Mouse (Mus musculus): ENCODE measurements around the gene Mgst2. TPM values are rescaled to one million over a fixed set of nuclear protein-coding genes. Genes with fewer than 3 reads are reported as not detected.

The Mgst2 gene
- polyA plus RNA-seq, 1 experiment from 2014 or later = 1.9 TPM

- H3K27me3 ChIP-seq (ENCODE audit: insufficient read depth, low read length) = no peaks in the 10 kb centered on the region
- peaks cover 19% of the 10 kb centered on the region for H3K4me1 ChIP-seq (ENCODE audit: insufficient read depth)
- ATAC-seq (ENCODE audit: insufficient read depth) = no peak
- no peaks in the 10 kb centered on the region for H3K9me3 ChIP-seq (ENCODE audit: low read depth, low read length)
- 43% methylated on average over 1 of the region's 1 CpGs for WGBS
- H3K36me3 ChIP-seq (ENCODE audit: insufficient read depth) = no peaks in the 10 kb centered on the region
- no peak for TF ChIP-seq CTCF (IDR thresholded peaks at IDR 0.05; ENCODE audit: low read depth)
- DNase-seq = no peak
- no peak overlapping the region for H3K4me3 ChIP-seq (ENCODE audit: low read depth, low read length)
- no peak overlapping the region for H3K4me2 ChIP-seq
- H3K27ac ChIP-seq (ENCODE audit: low read depth) = peak overlapping the region; percentile 48
- H3K9ac ChIP-seq = no peak overlapping the region
These were observed 59.8 kb downstream of the Mgst2 start for GRCm38 (mm10) chr3:51719982-51720381.

- Histone ChIP-seq H3K4me1 (ENCODE audit: insufficient read depth) (peaks cover 15% of the 10 kb centered on the region; the same call in 1 of the 2 replicates), H3K9ac (no peak overlapping the region), H3K9me3 (ENCODE audit: low read depth, low read length) (no peaks in the 10 kb centered on the region), H3K27ac (ENCODE audit: low read depth) (no peak overlapping the region; the same call in 1 of the 2 replicates), H3K36me3 (ENCODE audit: insufficient read depth) (no peaks in the 10 kb centered on the region), H3K4me2 (no peak overlapping the region), H3K27me3 (ENCODE audit: insufficient read depth, low read length) (no peaks in the 10 kb centered on the region), H3K4me3 (ENCODE audit: low read depth, low read length) (no peak overlapping the region)
- DNase-seq (no peak), ATAC-seq (ENCODE audit: insufficient read depth) (no peak)
- 82% methylated on average over 6 of the region's 6 CpGs for WGBS
- TF ChIP-seq CTCF (IDR thresholded peaks at IDR 0.05; ENCODE audit: low read depth) = no peak
These were observed 66.1 kb downstream of the Mgst2 start for GRCm38 (mm10) chr3:51726257-51726656.

GRCm38 (mm10) chr3:51727487-51727886, 67.3 kb downstream of the Mgst2 start:
- no peaks in the 10 kb centered on the region for H3K9me3 ChIP-seq (ENCODE audit: low read depth, low read length)
- no peaks in the 10 kb centered on the region for H3K27me3 ChIP-seq (ENCODE audit: insufficient read depth, low read length)
- no peak for TF ChIP-seq CTCF (IDR thresholded peaks at IDR 0.05; ENCODE audit: low read depth)
- peaks cover 17% of the 10 kb centered on the region; the same call in 1 of the 2 replicates for H3K4me1 ChIP-seq (ENCODE audit: insufficient read depth)
- H3K4me3 ChIP-seq (ENCODE audit: low read depth, low read length) = no peak overlapping the region
- no peaks in the 10 kb centered on the region for H3K36me3 ChIP-seq (ENCODE audit: insufficient read depth)
- ATAC-seq (ENCODE audit: insufficient read depth) (no peak), DNase-seq (no peak)
- H3K27ac ChIP-seq (ENCODE audit: low read depth) = peak overlapping the region; percentile 68
- no peak overlapping the region for H3K4me2 ChIP-seq
- H3K9ac ChIP-seq = no peak overlapping the region
- 44% methylated on average over 3 of the region's 3 CpGs for WGBS

- no peak overlapping the region for H3K4me3 ChIP-seq (ENCODE audit: low read depth, low read length)
- 0 out of 2 replicates have a peak, but pooled peaks have one; percentile 6 for ATAC-seq (ENCODE audit: insufficient read depth)
- peak overlapping the region; percentile 68 for H3K27ac ChIP-seq (ENCODE audit: low read depth)
- peak overlapping the region; percentile 27 for H3K4me2 ChIP-seq
- DNase-seq = peak; percentile 64
- H3K4me1 ChIP-seq (ENCODE audit: insufficient read depth) = peaks cover 21% of the 10 kb centered on the region; the same call in 1 of the 2 replicates
- 0 out of 2 replicates have a peak overlapping the region, but pooled peaks have one; percentile 6 for H3K9ac ChIP-seq
- no peaks in the 10 kb centered on the region for H3K36me3 ChIP-seq (ENCODE audit: insufficient read depth)
- H3K9me3 ChIP-seq (ENCODE audit: low read depth, low read length) = no peaks in the 10 kb centered on the region
- 25% methylated on average over 8 of the region's 8 CpGs for WGBS
- no peak for TF ChIP-seq CTCF (IDR thresholded peaks at IDR 0.05; ENCODE audit: low read depth)
- no peaks in the 10 kb centered on the region for H3K27me3 ChIP-seq (ENCODE audit: insufficient read depth, low read length)
These were observed 67.8 kb downstream of the Mgst2 start for GRCm38 (mm10) chr3:51727968-51728367.

- no peaks in the 10 kb centered on the region for H3K36me3 ChIP-seq (ENCODE audit: insufficient read depth)
- TF ChIP-seq CTCF (IDR thresholded peaks at IDR 0.05; ENCODE audit: low read depth) = no peak
- H3K9ac ChIP-seq = no peak overlapping the region
- H3K27me3 ChIP-seq (ENCODE audit: insufficient read depth, low read length) = no peaks in the 10 kb centered on the region
- peak overlapping the region; percentile 68 for H3K27ac ChIP-seq (ENCODE audit: low read depth)
- no peaks in the 10 kb centered on the region for H3K9me3 ChIP-seq (ENCODE audit: low read depth, low read length)
- H3K4me1 ChIP-seq (ENCODE audit: insufficient read depth) = peaks cover 21% of the 10 kb centered on the region; the same call in 1 of the 2 replicates
- WGBS = 34% methylated on average over 12 of the region's 12 CpGs
- ATAC-seq (ENCODE audit: insufficient read depth) (peak; percentile 80), DNase-seq (peak; percentile 51)
- peak overlapping the region; percentile 27 for H3K4me2 ChIP-seq
- H3K4me3 ChIP-seq (ENCODE audit: low read depth, low read length) = no peak overlapping the region
These were observed 68.3 kb downstream of the Mgst2 start for GRCm38 (mm10) chr3:51728456-51728855.

- no peak; the same call in 1 of the 2 replicates for TF ChIP-seq CTCF (IDR thresholded peaks at IDR 0.05; ENCODE audit: low read depth)
- Histone ChIP-seq H3K4me2 (no peak overlapping the region), H3K9me3 (ENCODE audit: low read depth, low read length) (no peaks in the 10 kb centered on the region), H3K9ac (no peak overlapping the region), H3K36me3 (ENCODE audit: insufficient read depth) (no peaks in the 10 kb centered on the region), H3K27ac (ENCODE audit: low read depth) (no peak overlapping the region), H3K27me3 (ENCODE audit: insufficient read depth, low read length) (no peaks in the 10 kb centered on the region), H3K4me1 (ENCODE audit: insufficient read depth) (peaks cover 21% of the 10 kb centered on the region; the same call in 1 of the 2 replicates), H3K4me3 (ENCODE audit: low read depth, low read length) (no peak overlapping the region)
- 70% methylated on average over 14 of the region's 14 CpGs for WGBS
- DNase-seq (no peak), ATAC-seq (ENCODE audit: insufficient read depth) (no peak)
These were observed 69.2 kb downstream of the Mgst2 start for GRCm38 (mm10) chr3:51729109-51729918.

- DNase-seq = no peak
- Histone ChIP-seq H3K4me3 (ENCODE audit: low read depth, low read length) (no peak overlapping the region), H3K36me3 (ENCODE audit: insufficient read depth) (no peaks in the 10 kb centered on the region), H3K9me3 (ENCODE audit: low read depth, low read length) (no peaks in the 10 kb centered on the region), H3K27ac (ENCODE audit: low read depth) (no peak overlapping the region), H3K4me1 (ENCODE audit: insufficient read depth) (peaks cover 16% of the 10 kb centered on the region; the same call in 1 of the 2 replicates), H3K9ac (no peak overlapping the region), H3K27me3 (ENCODE audit: insufficient read depth, low read length) (no peaks in the 10 kb centered on the region), H3K4me2 (no peak overlapping the region)
- WGBS = 84% methylated on average over 7 of the region's 7 CpGs
- no peak for TF ChIP-seq CTCF (IDR thresholded peaks at IDR 0.05; ENCODE audit: low read depth)
- no peak for ATAC-seq (ENCODE audit: insufficient read depth)
These were observed 70.5 kb downstream of the Mgst2 start for GRCm38 (mm10) chr3:51730662-51731061.

All from lung, embryonic 14.5 days (tissue).